Mouse (Mus musculus) liver, postnatal 0 days (tissue): Measurements from ENCODE around the gene Lrp3. TPM values are rescaled to one million over a fixed set of nuclear protein-coding genes. Genes with fewer than 3 reads are reported as not detected.

ENCODE experiments used
- ATAC-seq: fragments of 200-750 bp; cut with Nextera tagmentation; 2 replicates; pipeline ENCODE4 v1.8.0; 2017; ENCODE audit warnings: mild to moderate bottlenecking, moderate library complexity
- DNase-seq: peaks from one replicate; pipeline ENCODE4 v3.0.0-alpha.2; 2016
- H3K27ac ChIP-seq: fragments of 300-500 bp; sonication (generic); 2 replicates; pipeline ENCODE4 v1.5.1; 2014; ENCODE audit warnings: antibody characterized with exemption, moderate library complexity, mild to moderate bottlenecking, low read depth
- H3K27me3 ChIP-seq: fragments of 300-500 bp; sonication (generic); 2 replicates; pipeline ENCODE4 v1.6.1; 2014; ENCODE audit warnings: low read length, control low read depth, mixed read lengths; ENCODE audit not compliant: insufficient read depth
- H3K36me3 ChIP-seq: fragments of 300-500 bp; sonication (generic); replicated peaks from 2 replicates; pipeline ENCODE4 v1.6.1; 2014; ENCODE audit warnings: mild to moderate bottlenecking, control low read depth, low read length, moderate library complexity, mixed read lengths; ENCODE audit not compliant: insufficient read depth
- H3K4me1 ChIP-seq: fragments of 300-500 bp; sonication (generic); 2 replicates; pipeline ENCODE4 v1.6.1; 2014; ENCODE audit warnings: antibody characterized with exemption, mild to moderate bottlenecking, control low read depth; ENCODE audit not compliant: insufficient read depth
- H3K4me2 ChIP-seq: fragments of 300-500 bp; sonication (generic); 2 replicates; pipeline ENCODE4 v1.6.1; 2014; ENCODE audit warnings: low read depth, mild to moderate bottlenecking, low read length, moderate library complexity, mixed read lengths
- H3K4me3 ChIP-seq: fragments of 300-500 bp; sonication (generic); 2 replicates; pipeline ENCODE4 v1.5.1; 2014; ENCODE audit warnings: low read depth, low read length
- H3K9ac ChIP-seq: fragments of 300-500 bp; sonication (generic); replicated peaks from 2 replicates; pipeline ENCODE4 v1.6.1; 2014; ENCODE audit warnings: mild to moderate bottlenecking, moderate library complexity
- H3K9me3 ChIP-seq: fragments of 300-500 bp; sonication (generic); 2 replicates; pipeline ENCODE4 v1.6.1; 2016; ENCODE audit warnings: mild to moderate bottlenecking, control low read depth, low read length, mixed read lengths
- CTCF ChIP-seq: sonication (generic); IDR thresholded peaks from 2 replicates; pipeline ENCODE4 v1.5.1; 2016; ENCODE audit warnings: antibody characterized with exemption, low read depth
- EP300 ChIP-seq: IDR thresholded peaks from 2 replicates; pipeline ENCODE4 v1.6.1; 2016; ENCODE audit warnings: antibody characterized with exemption, low read depth, mild to moderate bottlenecking
- WGBS: fragments of 180-500 bp; shearing (Covaris S2); extraction: QIAGEN DNeasy Blood & Tissue Kit; methylation state at CpG from one replicate; pipeline ENCODE4 v1.1.7; 2014; ENCODE audit not compliant: insufficient replicate concordance; 5-methylcytosine and 5-hydroxymethylcytosine counted together
- polyA plus RNA-seq: library from polyadenylated mRNA; unstranded; fragments of >200 nt; fragmentation: Nextera tagmentation; extraction: Ambion mirVana; gene quantifications from 2 replicates; pipeline ENCODE4 v1.2.1, GENCODE M21; 2015

Lrp3 gene
- polyA plus RNA-seq, 1 experiment from 2014 or later = 0.61 TPM

- Histone ChIP-seq H3K27me3 (peaks cover 6% of the 10 kb centered on the region; the same call in 1 of the 2 replicates), H3K9me3 (no peaks in the 10 kb centered on the region), H3K4me3 (no peak overlapping the region), H3K36me3 (no peaks in the 10 kb centered on the region), H3K4me1 (peaks cover under 1% of the 10 kb centered on the region; the same call in 1 of the 2 replicates), H3K27ac (no peak overlapping the region), H3K9ac (no peak overlapping the region), H3K4me2 (no peak overlapping the region)
- WGBS = 62% methylated on average over 9 of the region's 9 CpGs
- DNase-seq (no peak), ATAC-seq (no peak)
- TF ChIP-seq EP300 = no peak
- TF ChIP-seq CTCF = no peak
Measured at GRCm38 (mm10) chr7:35220694-35221365, 5.5 kb upstream of the Lrp3 start.

GRCm38 (mm10) chr7:35215731-35216130, 433 bp upstream of the Lrp3 start:
- H3K4me3 ChIP-seq = no peak overlapping the region
- TF ChIP-seq CTCF (no peak), EP300 (no peak)

GRCm38 (mm10) chr7:35214442-35215222, 666 bp downstream of the Lrp3 start:
- WGBS = 2% methylated on average over 46 of the region's 79 CpGs
- Histone ChIP-seq H3K27me3 (peaks cover 19% of the 10 kb centered on the region), H3K4me2 (peak overlapping the region; percentile 74), H3K36me3 (no peaks in the 10 kb centered on the region), H3K27ac (no peak overlapping the region), H3K9ac (peak overlapping the region; percentile 44; the same call in 1 of the 2 replicates), H3K9me3 (no peaks in the 10 kb centered on the region), H3K4me1 (peaks cover 9% of the 10 kb centered on the region), H3K4me3 (peak overlapping the region; percentile 38; the same call in 1 of the 2 replicates)
- no peak for DNase-seq
- TF ChIP-seq CTCF (no peak), EP300 (no peak)
- ATAC-seq = peak; percentile 52; the same call in 1 of the 2 replicates

More at GRCm38 (mm10) chr7:35215731-35216130, 433 bp upstream of the Lrp3 start:
- WGBS = 44% methylated on average over 5 of the region's 5 CpGs
- Histone ChIP-seq H3K27ac (no peak overlapping the region), H3K36me3 (no peaks in the 10 kb centered on the region), H3K27me3 (peaks cover 19% of the 10 kb centered on the region), H3K4me2 (peak overlapping the region; percentile 74), H3K9me3 (no peaks in the 10 kb centered on the region), H3K4me1 (peaks cover 9% of the 10 kb centered on the region), H3K9ac (no peak overlapping the region)
- no peak for DNase-seq
- no peak for ATAC-seq

- no peak for ATAC-seq
- H3K27ac ChIP-seq = no peak overlapping the region
- no peak for DNase-seq
- H3K9ac ChIP-seq = no peak overlapping the region
- no peak overlapping the region for H3K4me3 ChIP-seq
- H3K27me3 ChIP-seq = peaks cover 19% of the 10 kb centered on the region
- no peak overlapping the region for H3K4me2 ChIP-seq
- H3K9me3 ChIP-seq = no peaks in the 10 kb centered on the region
- no peaks in the 10 kb centered on the region for H3K36me3 ChIP-seq
- no peak for TF ChIP-seq CTCF
- no peak for TF ChIP-seq EP300
- H3K4me1 ChIP-seq = peaks cover 9% of the 10 kb centered on the region
- 73% methylated on average over 4 of the region's 4 CpGs for WGBS
Measured at GRCm38 (mm10) chr7:35211791-35212190, 3.5 kb downstream of the Lrp3 start.

- Histone ChIP-seq H3K27ac (no peak overlapping the region), H3K4me2 (no peak overlapping the region), H3K36me3 (no peaks in the 10 kb centered on the region), H3K4me3 (no peak overlapping the region), H3K4me1 (no peaks in the 10 kb centered on the region), H3K27me3 (no peaks in the 10 kb centered on the region), H3K9me3 (no peaks in the 10 kb centered on the region), H3K9ac (no peak overlapping the region)
- no peak for TF ChIP-seq CTCF
- no peak for TF ChIP-seq EP300
- ATAC-seq (no peak), DNase-seq (no peak)
Measured at GRCm38 (mm10) chr7:35199755-35200154, 15.5 kb downstream of the Lrp3 start.

- H3K9ac ChIP-seq = no peak overlapping the region
- no peak for DNase-seq
- no peak for ATAC-seq
- H3K27ac ChIP-seq = no peak overlapping the region
- H3K4me3 ChIP-seq = no peak overlapping the region
- H3K9me3 ChIP-seq = no peaks in the 10 kb centered on the region
- no peaks in the 10 kb centered on the region for H3K27me3 ChIP-seq
- H3K36me3 ChIP-seq = no peaks in the 10 kb centered on the region
- H3K4me2 ChIP-seq = no peak overlapping the region
- 80% methylated on average over 12 of the region's 12 CpGs for WGBS
- H3K4me1 ChIP-seq = no peaks in the 10 kb centered on the region
- TF ChIP-seq CTCF (no peak), EP300 (no peak)
Measured at GRCm38 (mm10) chr7:35198981-35199754, 16.1 kb downstream of the Lrp3 start.
